Mouse (Mus musculus): ENCODE measurements around the gene Cracr2a.

Cracr2a gene

DNA sequence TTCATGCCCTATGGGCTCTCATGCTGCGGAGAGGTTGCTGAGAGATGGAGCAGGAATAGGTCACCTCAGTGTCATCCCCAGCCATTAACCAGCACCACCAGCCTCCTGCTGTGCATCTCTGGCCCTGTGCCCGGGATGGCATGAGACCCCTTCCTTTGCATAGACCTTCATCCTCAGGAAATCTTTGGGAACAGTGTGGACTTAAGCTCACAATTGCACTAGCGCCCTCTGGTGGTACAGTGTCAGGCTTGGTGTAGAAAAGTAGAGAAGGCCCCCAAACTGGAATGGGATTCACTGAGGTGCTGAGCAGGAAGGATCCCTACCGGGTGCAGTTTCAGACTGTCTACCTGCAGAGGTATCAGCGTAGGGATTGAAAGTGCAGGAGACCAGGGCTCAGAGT is 64.0 kb downstream of the Cracr2a start:
- DNase-seq (ENCODE audit: low read depth, low spot score) = peak; percentile 75

- no peak for DNase-seq (ENCODE audit: low read depth, low spot score)
These were observed 66.3 kb downstream of the Cracr2a start for GRCm38 (mm10) chr6:127627453-127627852.

- DNase-seq (ENCODE audit: low read depth, low spot score) = no peak
These were observed 68.1 kb downstream of the Cracr2a start for GRCm38 (mm10) chr6:127629249-127629648.

DNA sequence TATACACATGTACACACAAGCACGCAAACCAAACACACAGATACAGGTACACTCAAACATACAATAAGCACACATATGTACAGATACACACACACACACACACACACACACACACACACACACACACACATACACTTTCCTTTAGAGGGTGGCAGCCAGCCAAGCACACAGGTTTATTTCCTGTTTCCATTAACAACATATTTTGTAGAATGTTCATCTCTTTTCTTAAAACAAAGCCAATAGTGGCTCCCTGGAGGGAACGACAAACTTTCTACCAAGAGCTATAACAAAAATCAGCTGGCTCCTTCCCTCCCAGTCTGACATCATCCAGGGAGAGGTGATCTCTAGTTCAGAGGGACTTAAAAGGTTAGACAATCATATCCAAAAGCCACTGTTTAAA is 73.7 kb downstream of the Cracr2a start:
- DNase-seq (ENCODE audit: low read depth, low spot score) = peak; percentile 42

- DNase-seq (ENCODE audit: low read depth, low spot score) = no peak
These were observed 74.5 kb downstream of the Cracr2a start for GRCm38 (mm10) chr6:127635462-127636189.

DNA sequence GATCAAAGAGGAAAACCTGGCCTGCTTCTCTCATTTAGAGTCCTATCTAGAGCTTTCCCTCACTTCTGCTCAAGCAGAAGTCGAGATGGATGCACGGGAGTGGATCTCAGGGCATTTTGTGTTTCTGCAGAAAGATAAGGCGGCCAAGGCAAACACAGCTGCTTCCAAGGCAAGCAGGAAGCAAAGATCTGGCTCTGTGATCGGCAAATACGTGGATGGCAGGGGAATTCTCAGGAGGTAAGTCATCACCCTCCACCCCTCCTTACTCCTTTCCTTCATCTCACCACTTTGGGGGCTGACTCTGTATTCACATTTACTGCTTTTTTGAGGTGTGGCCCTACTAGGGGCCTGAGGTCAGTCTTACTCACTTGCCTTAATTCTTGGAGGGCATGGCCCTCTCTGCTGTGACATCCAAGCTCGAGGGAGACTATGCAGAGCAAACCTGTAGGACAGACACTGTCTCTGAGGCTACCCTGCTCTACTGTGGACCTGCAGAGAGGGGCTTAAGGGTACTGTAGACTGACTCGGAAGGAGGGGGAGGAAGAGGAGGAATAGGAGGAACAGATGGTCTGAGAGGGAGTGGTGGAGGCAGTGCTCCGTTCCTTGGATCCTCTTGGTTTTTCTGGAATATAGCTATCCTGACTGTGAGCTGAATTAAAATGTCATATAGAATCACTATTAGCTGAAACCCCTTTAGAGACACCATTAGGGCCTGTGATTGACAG is 80.1 kb downstream of the Cracr2a start:
- no peak for DNase-seq (ENCODE audit: low read depth, low spot score)

- no peak for DNase-seq (ENCODE audit: low read depth, low spot score)
These were observed 94.8 kb downstream of the Cracr2a start for GRCm38 (mm10) chr6:127655988-127656387.

GRCm38 (mm10) chr6:127657152-127657551 is 96.0 kb downstream of the Cracr2a start:
- no peak for DNase-seq (ENCODE audit: low read depth, low spot score)

GRCm38 (mm10) chr6:127659472-127659871 is 98.3 kb downstream of the Cracr2a start:
- no peak for DNase-seq (ENCODE audit: low read depth, low spot score)

DNA sequence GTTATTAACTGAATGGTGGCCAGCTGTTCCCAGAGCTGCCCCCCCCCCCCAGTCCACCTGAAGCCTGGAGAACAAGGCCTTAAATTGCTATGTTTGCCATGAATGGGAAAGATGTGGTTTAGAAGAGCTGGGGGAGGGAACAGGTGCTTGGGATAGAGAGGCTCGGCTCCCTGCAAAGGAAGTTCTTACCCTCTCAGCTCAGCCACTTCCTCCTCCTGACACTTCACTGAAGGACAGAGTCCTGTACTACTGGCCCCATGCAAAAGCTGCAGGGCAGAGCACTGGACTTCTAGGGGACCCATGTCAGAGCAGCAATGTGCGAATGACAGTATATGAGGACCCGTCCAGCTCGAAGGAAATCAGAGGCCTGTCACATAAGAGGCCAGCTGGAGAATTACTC is 98.8 kb downstream of the Cracr2a start:
- no peak for DNase-seq (ENCODE audit: low read depth, low spot score)

- no peak for DNase-seq (ENCODE audit: low read depth, low spot score)
These were observed 100.7 kb downstream of the Cracr2a start for GRCm38 (mm10) chr6:127661717-127662292.

DNA sequence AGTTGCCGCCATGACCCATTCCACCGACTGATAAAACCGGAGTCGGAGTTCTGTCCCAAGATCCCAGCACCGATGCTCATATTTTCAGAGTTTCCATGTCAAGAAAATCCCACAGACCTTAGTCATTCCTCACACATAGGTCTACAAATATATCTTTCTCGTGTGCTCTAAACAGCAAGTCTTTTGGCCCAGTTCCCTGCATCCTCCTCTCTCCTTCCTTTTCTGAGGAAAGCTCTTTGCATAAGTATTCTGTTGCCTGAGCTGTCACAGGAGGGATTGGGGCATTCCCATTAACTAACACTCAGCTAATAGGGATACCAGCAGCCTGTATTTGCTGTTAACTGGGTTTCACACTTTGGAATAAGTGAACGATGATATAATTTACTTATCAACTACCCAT is 102.1 kb downstream of the Cracr2a start:
- DNase-seq (ENCODE audit: low read depth, low spot score) = no peak

DNA sequence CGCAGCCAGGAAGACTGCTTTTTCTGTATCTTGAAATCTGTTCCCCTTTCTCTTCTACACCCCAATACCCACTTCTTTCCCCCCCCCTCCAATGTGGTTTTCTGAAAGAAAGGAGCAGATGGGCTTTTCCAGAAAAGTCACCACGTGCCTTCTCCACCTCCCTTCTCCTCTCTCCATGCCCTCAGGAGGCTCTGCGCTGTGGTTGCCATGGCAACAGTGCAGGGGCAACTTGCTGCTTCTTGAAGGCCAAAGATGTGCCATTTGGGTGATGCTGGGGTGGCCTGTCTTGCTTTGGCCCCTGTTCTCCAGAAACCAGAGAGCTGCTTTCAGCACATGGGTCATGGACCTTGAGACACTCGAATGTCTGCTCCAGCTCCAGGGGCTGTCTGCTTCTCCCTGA is 108.2 kb downstream of the Cracr2a start:
- DNase-seq (ENCODE audit: low read depth, low spot score) = no peak

DNA sequence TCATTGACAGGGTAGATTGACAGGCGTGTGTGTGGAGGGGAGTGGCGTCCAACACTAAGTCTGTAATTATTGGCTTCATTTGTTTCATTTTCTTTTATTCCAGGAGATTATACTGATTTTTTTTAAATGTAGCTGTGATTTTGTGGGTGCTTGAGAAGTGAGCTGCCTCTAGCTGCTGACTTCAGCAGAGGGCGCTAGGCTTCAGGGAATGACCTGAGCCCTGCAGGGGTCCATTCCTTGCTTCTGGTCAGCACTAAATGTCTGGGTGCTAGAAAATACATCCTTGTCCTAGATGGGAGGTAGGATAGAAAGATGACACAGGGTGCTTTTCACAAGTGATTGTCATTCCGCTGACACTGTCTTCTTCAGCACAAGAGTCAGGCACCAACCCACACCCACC is 108.9 kb downstream of the Cracr2a start:
- no peak for DNase-seq (ENCODE audit: low read depth, low spot score)

- DNase-seq (ENCODE audit: low read depth, low spot score) = no peak
These were observed 110.9 kb downstream of the Cracr2a start for GRCm38 (mm10) chr6:127672071-127672470.

DNA sequence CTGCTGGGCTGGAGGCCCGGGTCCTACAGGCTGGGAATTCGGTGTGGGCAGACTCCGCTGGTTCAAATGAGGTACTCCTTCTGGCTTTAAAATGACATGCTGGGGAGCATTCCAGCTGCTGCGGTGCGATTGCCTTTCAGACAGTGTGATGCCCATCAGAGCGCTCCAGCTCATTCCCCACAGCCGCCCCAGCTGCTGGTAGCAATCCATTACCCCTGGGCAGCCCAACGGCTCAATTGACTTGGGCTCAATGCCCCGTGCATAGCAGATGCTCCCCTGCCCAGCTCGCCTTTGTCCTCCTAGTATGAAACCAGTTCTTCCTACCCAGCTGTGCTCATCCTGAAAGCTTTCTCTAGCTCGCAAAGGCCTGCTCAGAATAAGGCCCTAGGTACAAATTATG is 115.7 kb downstream of the Cracr2a start:
- no peak for DNase-seq (ENCODE audit: low read depth, low spot score)

- DNase-seq (ENCODE audit: low read depth, low spot score) = no peak
These were observed 117.2 kb downstream of the Cracr2a start for GRCm38 (mm10) chr6:127678320-127678719.

GRCm38 (mm10) chr6:127678998-127679397 is 117.9 kb downstream of the Cracr2a start:
- no peak for DNase-seq (ENCODE audit: low read depth, low spot score)

DNA sequence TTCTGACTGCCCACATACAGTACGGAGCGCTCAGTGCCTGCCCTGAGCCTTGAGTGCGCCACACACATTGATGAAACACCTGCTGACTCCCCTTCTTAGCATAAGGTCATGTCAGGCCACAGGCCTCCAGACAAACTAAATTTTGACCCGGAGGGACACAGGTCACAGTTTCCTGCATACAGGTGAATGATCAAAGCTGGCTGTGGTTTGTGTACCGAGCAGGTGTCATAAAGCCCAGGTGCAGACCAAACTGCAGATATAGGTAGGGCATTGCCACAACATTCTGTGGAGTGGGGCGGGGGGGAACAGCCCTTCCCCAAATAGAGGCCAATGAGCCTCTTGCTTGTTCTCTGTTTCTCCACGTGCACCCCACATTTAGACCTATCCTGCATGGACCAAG is 119.6 kb downstream of the Cracr2a start:
- no peak for DNase-seq (ENCODE audit: low read depth, low spot score)

DNA sequence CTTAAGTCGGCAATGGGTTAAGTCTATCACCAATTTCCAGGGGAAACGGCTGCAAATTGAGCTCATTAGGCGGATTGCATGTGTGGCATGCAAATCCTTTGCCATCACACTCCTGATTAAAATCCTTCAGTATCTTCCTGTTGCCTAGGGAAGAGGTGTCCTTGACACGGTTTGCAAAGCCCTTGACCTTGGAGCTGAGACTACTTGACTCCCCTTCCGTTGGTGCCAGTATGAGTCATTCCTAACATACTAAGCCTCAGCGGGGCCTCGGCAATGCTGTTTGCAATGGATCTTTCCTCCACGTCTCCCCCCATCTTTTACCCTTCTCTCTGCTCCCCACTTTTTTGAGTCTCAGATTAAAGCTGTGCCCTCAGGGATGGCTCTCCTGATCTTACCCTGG is 122.4 kb downstream of the Cracr2a start:
- no peak for DNase-seq (ENCODE audit: low read depth, low spot score)

DNA sequence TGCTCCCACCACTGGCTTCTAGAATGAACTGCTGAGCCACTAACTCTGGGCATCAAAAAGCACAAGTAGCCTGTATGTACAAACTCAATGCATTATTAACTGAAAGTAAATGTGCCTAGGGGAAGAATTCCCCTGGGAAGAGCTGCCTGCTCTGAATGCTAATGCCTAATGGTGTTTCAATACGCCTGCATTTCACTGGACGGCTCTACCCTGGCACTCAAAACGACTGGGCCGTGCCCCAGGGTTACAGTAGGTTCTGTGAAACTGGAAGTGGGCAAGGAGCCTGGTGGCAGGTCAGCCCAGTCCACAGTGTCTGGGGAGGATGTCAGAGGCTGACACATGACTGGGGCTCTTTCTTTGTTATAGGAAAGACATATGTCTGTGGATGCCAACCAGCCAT is 123.8 kb downstream of the Cracr2a start:
- DNase-seq (ENCODE audit: low read depth, low spot score) = no peak

- DNase-seq (ENCODE audit: low read depth, low spot score) = no peak
These were observed 126.2 kb downstream of the Cracr2a start for GRCm38 (mm10) chr6:127687181-127687860.
